Mouse (Mus musculus): ENCODE results near the gene Smco2.

The Smco2 gene

DNA sequence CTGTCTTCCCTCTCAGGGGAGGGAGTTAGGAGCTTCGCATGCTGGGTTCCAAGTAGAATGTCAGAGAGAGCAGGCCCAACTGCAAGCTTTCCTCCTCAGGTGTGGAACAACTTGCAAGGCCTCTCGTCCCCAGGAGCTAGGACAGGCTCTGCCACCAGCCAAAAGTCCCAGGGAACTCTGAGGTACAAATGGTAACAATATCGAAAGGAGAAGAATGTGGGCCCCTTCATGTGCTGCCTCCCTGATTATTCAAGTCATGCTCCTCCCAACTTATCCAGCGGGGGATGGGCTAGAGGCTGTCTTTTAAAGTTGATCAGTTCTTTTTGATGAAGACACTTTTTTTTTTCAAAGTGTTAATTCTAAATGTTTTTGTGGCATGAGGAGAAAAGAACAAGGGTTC, at the start of gene Smco2:
TSS of gene Smco2 (plus strand) at position 55 of the 400 bp plus-strand sequence.
- DNase-seq (ENCODE audit: low read depth, low spot score): no peak

- DNase-seq (ENCODE audit: low read depth, low spot score): no peak
Measured at GRCm38 (mm10) chr6:146809991-146810390, 39.9 kb upstream of the Smco2 start.

- DNase-seq (ENCODE audit: low read depth, low spot score): no peak
Measured at GRCm38 (mm10) chr6:146813007-146813406, 36.9 kb upstream of the Smco2 start.

DNA sequence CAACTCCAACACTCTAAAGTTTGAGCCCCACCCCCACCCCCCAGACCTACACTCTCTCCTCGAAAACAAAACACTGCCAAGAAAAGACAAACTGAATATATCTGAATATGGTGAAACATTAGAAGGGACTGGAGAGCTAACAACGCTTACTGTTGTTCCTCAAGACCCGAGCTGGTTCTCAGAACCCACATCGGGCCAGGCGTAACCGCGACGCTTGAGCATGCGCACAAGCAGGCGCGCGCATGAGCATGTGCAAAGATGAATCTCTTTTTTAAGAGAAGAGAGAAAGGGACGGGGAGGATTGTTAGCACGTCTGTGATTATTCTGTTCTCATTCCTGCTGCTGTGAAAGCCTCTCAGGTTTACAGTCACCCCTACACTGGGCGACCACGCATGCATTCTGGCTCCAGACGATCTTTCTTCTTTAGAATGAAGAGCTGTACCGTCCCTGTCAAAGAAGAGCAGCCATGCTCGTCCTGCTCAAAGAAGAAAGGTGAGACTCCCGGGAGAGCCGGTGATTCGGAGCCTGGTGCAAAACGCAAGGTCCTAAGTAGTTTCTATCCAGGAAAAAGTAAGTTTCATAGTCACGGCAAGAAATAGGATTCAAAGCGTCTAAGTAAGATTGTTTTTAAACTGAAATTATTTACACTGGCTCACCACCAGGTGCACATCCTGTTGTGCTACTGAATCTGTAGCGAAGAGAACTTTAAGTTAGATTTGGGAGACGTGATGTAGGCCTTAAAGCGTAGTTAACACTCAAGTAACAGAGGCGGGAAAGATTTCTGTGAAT, 29.5 kb upstream of the Smco2 start:
- DNase-seq (ENCODE audit: low read depth, low spot score): no peak

GRCm38 (mm10) chr6:146821958-146822357, 27.9 kb upstream of the Smco2 start:
- no peak for DNase-seq (ENCODE audit: low read depth, low spot score)

DNA sequence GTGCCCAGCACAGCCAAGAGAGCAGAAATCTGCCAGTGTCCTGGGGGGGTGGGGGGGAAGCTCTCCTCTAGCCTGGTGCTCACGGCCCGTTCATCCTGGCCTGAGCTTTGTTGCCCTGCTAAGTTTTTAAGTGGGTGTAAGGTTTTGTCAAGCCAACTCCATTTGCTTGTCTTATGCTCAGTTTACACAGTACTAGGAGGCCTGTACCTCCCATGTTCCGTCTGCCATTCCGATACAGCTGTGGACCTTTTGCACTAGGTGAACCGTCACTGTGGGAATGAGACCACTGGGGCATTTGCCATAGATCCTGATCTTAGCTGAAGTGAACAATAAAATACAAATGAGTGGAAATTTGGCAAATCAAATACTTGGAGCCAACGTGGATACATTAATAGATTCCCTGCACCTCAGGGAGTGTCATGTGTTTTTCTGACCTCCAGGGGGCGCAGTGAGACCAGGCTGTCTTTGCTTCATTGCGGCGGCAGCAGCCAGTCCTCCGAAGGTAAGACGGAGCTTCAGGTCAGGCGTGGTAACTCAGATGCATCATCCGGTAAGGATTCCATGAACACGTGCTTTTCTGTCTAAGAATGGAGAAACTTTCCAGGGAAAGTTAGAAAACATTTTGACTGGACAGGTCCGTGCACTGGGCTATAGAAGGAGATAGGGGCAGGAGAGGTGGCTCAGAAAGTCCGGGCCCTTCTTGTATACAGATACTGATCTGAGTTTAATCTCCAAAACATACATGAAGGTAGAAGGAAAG, 25.0 kb upstream of the Smco2 start:
- DNase-seq (ENCODE audit: low read depth, low spot score): peak; percentile 20

GRCm38 (mm10) chr6:146825487-146825773, 24.5 kb upstream of the Smco2 start:
- no peak for DNase-seq (ENCODE audit: low read depth, low spot score)

- no peak for DNase-seq (ENCODE audit: low read depth, low spot score)
Measured at GRCm38 (mm10) chr6:146831320-146831719, 18.6 kb upstream of the Smco2 start.

DNA sequence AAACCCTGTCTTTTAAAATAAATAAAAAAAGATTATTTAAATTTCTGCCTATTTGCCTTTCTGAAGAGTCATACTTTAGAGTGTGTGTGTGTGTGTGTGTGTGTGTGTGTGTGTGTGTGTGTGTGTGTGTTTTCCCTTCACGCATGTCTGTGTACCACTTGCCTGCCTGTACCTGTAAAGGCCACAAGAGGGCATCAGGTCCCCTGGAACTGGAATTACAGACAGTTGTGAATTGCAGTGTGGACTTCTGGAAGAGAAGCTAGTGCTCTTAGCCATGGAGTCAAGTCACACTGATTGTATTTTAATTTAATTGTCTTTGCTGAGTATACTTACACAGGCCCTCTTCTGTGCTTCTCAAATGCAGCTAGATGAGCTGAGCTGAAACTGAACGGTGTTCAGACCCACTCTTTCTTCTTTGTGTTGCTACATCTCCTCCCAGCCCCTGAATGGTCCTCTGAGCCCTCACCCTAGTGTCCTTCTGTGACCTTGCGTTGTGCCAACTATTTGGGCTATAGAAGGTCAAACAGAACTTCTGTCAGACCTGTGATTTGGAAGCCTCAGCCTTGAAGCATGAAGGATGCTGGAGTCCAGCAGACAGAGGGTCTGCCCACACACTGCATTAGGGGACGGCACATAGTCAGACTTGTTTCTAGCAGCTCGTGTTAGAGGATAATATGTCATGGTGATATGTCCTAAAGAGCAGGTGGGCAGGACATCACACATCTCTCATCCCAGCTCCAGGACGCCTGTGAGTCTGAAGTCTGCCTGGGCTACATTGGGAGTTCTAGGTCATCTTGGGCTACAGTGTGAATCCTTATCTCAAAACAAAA, 16.2 kb upstream of the Smco2 start:
- DNase-seq (ENCODE audit: low read depth, low spot score): peak; percentile 36

DNA sequence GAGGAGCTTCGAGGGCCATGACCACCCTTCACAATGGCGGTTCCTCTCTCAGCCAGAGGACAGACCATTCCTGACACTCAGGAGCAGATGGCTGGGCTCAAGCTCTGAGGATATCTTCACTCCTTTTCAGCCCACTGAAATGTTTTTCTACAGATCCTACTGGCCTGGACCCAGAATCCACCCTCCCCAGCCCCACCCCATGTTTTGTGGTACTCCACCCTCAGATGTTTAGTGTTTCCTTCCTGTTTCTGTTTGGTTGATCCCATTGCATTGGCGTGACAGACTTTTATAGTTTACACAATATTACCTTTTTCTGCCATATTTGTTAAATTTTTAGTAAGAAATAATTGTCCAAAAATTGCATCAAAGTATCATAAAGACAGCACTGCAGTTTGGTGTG, 15.6 kb upstream of the Smco2 start:
- no peak for DNase-seq (ENCODE audit: low read depth, low spot score)

GRCm38 (mm10) chr6:146835784-146836183, 14.1 kb upstream of the Smco2 start:
- no peak for DNase-seq (ENCODE audit: low read depth, low spot score)

DNA sequence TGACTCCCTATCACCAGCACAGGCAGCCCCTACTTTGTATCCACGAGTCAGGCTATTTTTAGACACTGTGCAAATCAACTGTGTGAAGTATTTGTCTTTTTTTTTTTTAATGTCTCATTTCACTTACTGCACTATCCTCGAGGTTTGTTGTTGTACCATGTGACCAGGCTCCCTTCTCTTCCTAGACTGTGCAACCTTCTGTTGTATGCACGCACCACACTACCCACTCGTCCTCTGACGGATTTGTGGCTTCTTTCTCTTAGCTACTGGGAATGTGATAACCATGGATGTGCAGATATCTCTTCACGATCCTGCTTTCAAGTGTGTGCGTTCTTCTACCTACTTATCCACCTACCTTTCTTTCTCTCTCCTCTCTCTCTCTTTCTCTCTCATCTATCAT, 12.6 kb upstream of the Smco2 start:
- DNase-seq (ENCODE audit: low read depth, low spot score): no peak

DNA sequence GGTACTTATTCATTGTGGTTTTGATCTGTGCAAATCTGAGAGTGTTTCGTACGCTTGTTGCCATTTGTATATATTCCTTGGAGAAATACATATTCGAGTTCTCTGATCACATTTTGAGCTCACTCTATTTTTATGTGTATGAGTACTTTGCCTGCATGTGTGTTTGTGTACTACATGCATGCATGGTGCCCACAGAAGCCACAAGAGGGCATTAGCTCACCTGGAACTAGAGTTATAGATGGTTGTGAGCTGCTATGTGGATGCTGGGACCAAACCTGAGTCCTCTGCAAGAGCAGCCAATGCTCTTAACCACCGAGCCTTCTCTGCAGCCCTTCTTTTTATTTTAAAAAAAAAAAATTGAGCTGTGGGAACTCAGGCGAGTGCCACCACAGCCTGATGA, 11.5 kb upstream of the Smco2 start:
- DNase-seq (ENCODE audit: low read depth, low spot score): no peak

DNA sequence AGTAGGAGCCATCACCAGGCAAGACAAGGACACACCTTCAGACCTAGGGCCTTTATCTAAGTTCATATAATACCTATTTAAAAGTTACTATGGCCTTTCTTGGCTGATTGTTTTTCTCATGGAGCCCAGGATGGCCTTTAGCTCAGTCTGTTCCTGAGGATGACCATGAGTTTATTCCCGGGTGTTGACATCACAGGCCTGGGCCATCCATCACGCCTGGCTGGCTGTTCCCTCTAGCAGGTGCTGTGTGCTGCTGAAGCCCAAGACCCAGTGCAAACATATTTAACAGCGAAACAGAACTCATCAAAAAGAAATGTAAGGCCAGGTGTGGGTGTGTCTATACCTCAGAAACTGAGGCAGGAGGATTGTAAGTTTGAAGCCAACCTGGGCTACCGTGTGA, 11.0 kb upstream of the Smco2 start:
- DNase-seq (ENCODE audit: low read depth, low spot score): no peak

DNA sequence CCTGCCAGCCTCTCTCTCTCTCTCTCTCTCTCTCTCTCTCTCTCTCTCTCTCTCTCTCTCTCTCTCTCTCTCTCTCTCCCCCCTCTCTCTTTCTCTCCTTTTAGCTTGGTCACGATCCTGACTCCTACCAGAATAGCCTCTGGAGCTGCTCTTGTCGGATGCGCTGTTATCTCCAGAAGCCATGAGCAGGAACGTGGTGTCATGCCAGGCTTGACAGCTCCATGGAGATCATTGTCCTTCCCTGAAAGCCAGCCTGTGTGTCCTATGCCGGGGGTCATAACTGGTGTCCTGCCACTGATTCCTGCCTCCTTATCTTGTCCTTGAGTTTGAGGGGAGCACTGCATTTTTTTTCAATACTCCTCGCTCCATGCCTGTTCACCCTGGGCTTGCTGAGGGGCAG, 5.0 kb upstream of the Smco2 start:
- DNase-seq (ENCODE audit: low read depth, low spot score): no peak

DNA sequence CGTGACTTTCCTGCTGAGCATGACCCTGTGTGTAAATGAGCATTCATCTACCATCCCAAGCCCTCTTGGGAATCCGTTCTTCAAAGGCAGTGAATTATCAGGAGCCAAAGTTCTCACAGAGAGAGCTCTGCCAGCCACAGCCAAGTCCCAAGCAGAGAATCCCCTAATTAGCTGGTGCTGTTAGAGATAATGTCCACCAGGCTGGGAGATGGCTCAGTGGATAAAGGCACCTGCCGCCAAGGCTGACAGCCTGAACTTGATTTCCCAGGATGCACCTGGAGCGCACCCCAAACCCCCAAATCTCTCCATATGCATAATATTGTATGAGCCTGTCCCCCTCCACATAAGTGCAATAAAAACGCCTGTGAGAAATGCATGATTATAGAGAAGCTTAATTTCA, 4.6 kb upstream of the Smco2 start:
- DNase-seq (ENCODE audit: low read depth, low spot score): no peak

- no peak for DNase-seq (ENCODE audit: low read depth, low spot score)
Measured at GRCm38 (mm10) chr6:146845961-146846750, 3.7 kb upstream of the Smco2 start.

DNA sequence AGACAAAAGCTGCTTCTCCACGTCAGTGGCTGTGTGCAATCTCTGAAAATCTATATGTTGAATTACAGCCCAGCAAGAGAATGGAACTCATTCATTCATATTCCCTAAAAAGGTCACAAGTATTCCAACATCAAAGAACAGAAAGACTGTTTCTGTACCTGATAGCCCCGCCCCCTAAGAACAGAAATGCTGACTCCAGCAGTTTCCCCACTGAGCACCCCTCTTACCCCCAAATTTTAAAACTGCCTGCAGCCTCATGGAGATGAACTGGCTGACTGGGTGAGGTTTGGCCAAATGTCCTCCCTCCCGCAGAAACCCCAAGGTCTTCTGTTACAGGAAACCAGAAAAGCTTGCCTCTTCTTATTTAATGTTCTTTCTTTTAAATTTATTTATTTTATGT, 2.5 kb upstream of the Smco2 start:
- DNase-seq (ENCODE audit: low read depth, low spot score): no peak

DNA sequence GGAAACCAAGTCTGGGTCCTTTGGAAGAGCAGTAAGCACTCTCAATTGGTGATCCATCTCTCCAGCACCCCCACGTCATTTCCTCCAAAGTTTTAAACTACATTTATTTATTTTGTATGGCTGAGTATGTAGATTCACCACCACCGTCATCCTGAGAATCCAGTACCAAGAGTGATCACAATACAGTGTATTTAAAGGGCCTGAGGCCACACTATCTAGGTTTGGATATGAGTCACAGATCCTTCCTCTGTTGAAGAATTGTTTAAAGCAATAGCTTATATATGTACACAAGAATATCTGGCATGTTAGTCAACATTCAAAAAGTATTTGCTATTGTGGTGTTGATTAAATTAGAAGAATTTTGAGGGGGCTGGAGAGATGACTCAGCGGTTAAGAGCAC, 1.6 kb upstream of the Smco2 start:
- no peak for DNase-seq (ENCODE audit: low read depth, low spot score)

- DNase-seq (ENCODE audit: low read depth, low spot score): no peak
Measured at GRCm38 (mm10) chr6:146851916-146852315, 2.0 kb downstream of the Smco2 start.

DNA sequence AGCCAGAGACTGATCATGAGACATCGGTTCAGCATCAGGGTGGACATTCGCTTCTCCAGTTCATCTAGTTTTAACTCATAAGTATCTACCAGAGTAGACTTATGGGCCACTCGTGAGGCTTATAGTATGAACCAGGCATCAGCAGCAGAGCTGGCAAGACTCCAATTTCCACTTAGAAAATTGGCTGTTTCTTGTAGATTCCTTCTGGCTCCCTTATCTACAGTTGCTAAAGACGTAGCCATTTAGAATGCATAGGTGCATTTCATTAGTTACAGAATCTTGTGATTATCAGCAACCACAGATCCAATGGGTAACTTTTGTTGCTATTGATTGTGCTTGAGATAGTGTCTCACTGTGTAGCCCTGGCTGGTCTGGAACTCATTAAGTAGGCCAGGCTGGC, 2.8 kb downstream of the Smco2 start:
- DNase-seq (ENCODE audit: low read depth, low spot score): no peak

DNA sequence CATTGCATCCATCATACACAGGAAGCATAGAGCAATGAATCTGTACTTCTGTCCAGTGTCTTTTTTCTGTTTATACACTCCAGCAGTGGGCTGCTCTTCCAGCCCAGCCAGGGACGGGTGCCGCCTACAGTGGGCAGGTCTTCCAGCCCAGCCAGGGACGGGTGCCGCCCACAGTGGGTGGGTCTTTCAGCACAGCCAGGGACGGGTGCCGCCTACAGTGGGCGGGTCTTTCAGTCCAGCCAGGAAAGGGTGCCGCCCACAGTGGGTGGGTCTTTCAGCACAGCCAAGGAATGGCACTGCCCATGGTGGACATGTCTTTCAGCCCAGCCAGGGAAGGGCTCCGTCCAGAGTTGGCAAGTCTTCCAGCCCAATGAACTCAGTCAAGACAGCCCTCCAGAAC, 5.3 kb downstream of the Smco2 start:
- no peak for DNase-seq (ENCODE audit: low read depth, low spot score)
